Mouse (Mus musculus): ENCODE measurements around the gene Ms4a15. TPM values are rescaled to one million over a fixed set of nuclear protein-coding genes. Genes with fewer than 3 reads are reported as not detected.

The Ms4a15 gene
- total RNA-seq, 2 experiments from 2014 or later, result not detected

Other genes starting within 250 kb of the Ms4a15 start
- gene Cd6, start 163.2 kb downstream of the Ms4a15 start, total RNA-seq (2021), result under 1 TPM; 0.25 to 0.49 TPM
- gene Slc15a3, start 153.5 kb downstream of the Ms4a15 start, total RNA-seq (2021), result 1 to 10 TPM; 1.1 to 1.9 TPM
- 100 to 1,000 TPM; 198 to 220 TPM for gene Tmem132a, start 123.3 kb downstream of the Ms4a15 start, total RNA-seq (2021)
- gene Tmem109, start 111.2 kb downstream of the Ms4a15 start, total RNA-seq (2021), result 10 to 100 TPM; 47.6 to 59.2 TPM
- gene Prpf19, start 98.0 kb downstream of the Ms4a15 start, total RNA-seq (2021), result 100 to 1,000 TPM; 189 to 212 TPM
- not detected for gene Zp1, start 72.6 kb downstream of the Ms4a15 start, total RNA-seq (2021)
- gene Ptgdr2, start 56.1 kb downstream of the Ms4a15 start, total RNA-seq (2021), result under 1 TPM; 0.22 to 0.26 TPM
- 1 to 10 TPM; 7.8 to 9.4 TPM for gene Ccdc86, start 44.0 kb downstream of the Ms4a15 start, total RNA-seq (2021)
- gene Ms4a10, start 18.6 kb downstream of the Ms4a15 start, total RNA-seq (2021), result not detected
- gene Ms4a18, start 24.8 kb upstream of the Ms4a15 start, total RNA-seq (2021), result not detected
- gene Ms4a8a, start 87.9 kb upstream of the Ms4a15 start, total RNA-seq (2021), result not detected
- gene 1700017D01Rik, start 137.6 kb upstream of the Ms4a15 start, total RNA-seq (2021), result not detected
- not detected for gene 1700025F22Rik, start 172.1 kb upstream of the Ms4a15 start, total RNA-seq (2021)
- gene Ms4a13, start 203.5 kb upstream of the Ms4a15 start, total RNA-seq (2021), result not detected
- not detected for gene Ms4a12, start 239.2 kb upstream of the Ms4a15 start, total RNA-seq (2021)

All from layer of hippocampus, postnatal 25 days (tissue).